Mouse (Mus musculus) testis, adult 2 months (tissue): ENCODE data around the gene Pde4d.

Experiments
- CTCF ChIP-seq: fragments of 200-500 bp; IDR thresholded peaks from 2 replicates; pipeline ENCODE4 v1.5.1; 2012; ENCODE audit warnings: low read depth, mild to moderate bottlenecking, inconsistent platforms, low read length, moderate library complexity; ENCODE audit not compliant: control insufficient read depth, insufficient read depth, insufficient replicate concordance
- POLR2A ChIP-seq: fragments of 200-500 bp; IDR thresholded peaks from 2 replicates; pipeline ENCODE4 v1.6.1; 2012; ENCODE audit warnings: low read depth, mild to moderate bottlenecking, inconsistent platforms, low read length, moderate library complexity; ENCODE audit not compliant: control insufficient read depth

GRCm38 (mm10) chr13:108490872-108491271 lies 41.1 kb downstream of the Pde4d start:
- TF ChIP-seq POLR2A (no peak), CTCF (no peak)
